Mouse (Mus musculus): Measurements from ENCODE around the gene Tmigd3.

DNA sequence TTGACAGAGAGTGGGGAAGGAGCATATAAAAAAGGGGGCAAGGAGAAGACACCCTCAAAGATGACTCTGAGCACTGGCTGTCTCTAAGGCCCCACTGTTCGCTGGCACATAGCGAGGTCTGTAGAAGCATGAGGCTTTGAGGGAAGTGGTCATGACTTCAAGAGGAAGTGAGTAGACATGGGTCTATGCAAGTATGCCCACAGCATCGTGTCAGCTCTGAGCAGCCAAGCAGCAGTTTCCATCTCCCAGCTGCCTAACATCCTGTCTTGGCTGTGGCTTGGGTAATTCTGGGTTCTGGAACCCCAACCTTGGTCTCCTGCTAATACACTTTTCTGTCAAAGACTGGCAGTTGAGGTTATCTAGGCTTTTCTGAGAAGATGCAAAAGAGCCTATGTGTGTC lies 30.0 kb downstream of the Tmigd3 start:
- no peak for TF ChIP-seq NELFE (IDR thresholded peaks at IDR 0.05; ENCODE audit: low read depth, low read length)
- 0 out of 2 replicates have a peak, but pooled peaks have one; percentile 29 for TF ChIP-seq MAX (IDR thresholded peaks at IDR 0.05; ENCODE audit: low read length)
- TF ChIP-seq MAFK (IDR thresholded peaks at IDR 0.05; ENCODE audit: borderline replicate concordance, low read depth, low read length), result no peak
- no peak for TF ChIP-seq TBP (IDR thresholded peaks at IDR 0.05; ENCODE audit: low read depth, low read length)
- TF ChIP-seq CTCF (IDR thresholded peaks at IDR 0.05 in 2 of 3, conservative IDR thresholded peaks at IDR 0.05 in 1 of 3; ENCODE audit: control insufficient read depth in 1 of 3, insufficient read depth in 1 of 3, low read depth in 2 of 3, low read length in 3 of 3, poor library complexity in 1 of 3, severe bottlenecking in 1 of 3), result no peak
- TF ChIP-seq KAT2A (conservative IDR thresholded peaks at IDR 0.05; ENCODE audit: low read depth, low read length), result no peak
- TF ChIP-seq GATA1 (IDR thresholded peaks at IDR 0.05; ENCODE audit: low read depth, low read length), result no peak
- TF ChIP-seq E2F4 (IDR thresholded peaks at IDR 0.05; ENCODE audit: borderline replicate concordance, low read depth, low read length), result no peak
- no peak for TF ChIP-seq EP300 (IDR thresholded peaks at IDR 0.05; ENCODE audit: low read depth in 1 of 2, low read length in 2 of 2)
- no peak for TF ChIP-seq BHLHE40 (IDR thresholded peaks at IDR 0.05; ENCODE audit: borderline replicate concordance, low read depth, low read length)
- no peak for TF ChIP-seq ZC3H11A (IDR thresholded peaks at IDR 0.05; ENCODE audit: low read depth, low read length)
